ENCODE assay signal across 23 mouse cellular contexts in genomic region chr9:118416475-118416874, GRCm38 (mm10).
DNase-seq lines count a peak whose midpoint lies in the region; ATAC-seq and TF ChIP-seq lines count a peak whose summit lies in the region.
"Had no signal": no experiment of that assay in that cellular context is flagged by ENCODE, and none has a peak within 500 bp of the region (broad histone marks: within the 10 kb centered on the region; RNA-seq: fewer than 3 reads in every experiment).

No protein-coding gene starts in this region.

- TF ChIP-seq CTCF in forebrain, postnatal 0 days (IDR thresholded peaks at IDR 0.05; ENCODE audit: low read depth), result no peak

- H3K9me3 ChIP-seq in heart, embryonic 10.5 days, result no peaks in the 10 kb centered on the region
- H3K9me3 ChIP-seq in forebrain, postnatal 0 days (ENCODE audit: low read length), result no peaks in the 10 kb centered on the region
- H3K9me3 ChIP-seq: embryonic facial prominence, embryonic 10.5 days; embryonic facial prominence, embryonic 12.5 days; forebrain, embryonic 10.5 days; forebrain, embryonic 12.5 days had no signal

- no peak overlapping the region for H3K27ac ChIP-seq in heart, embryonic 10.5 days
- H3K27ac ChIP-seq in forebrain, postnatal 0 days (ENCODE audit: low read depth, low read length), result no peak overlapping the region
- H3K27ac ChIP-seq: embryonic facial prominence, embryonic 10.5 days; embryonic facial prominence, embryonic 12.5 days; forebrain, embryonic 10.5 days; forebrain, embryonic 12.5 days had no signal

- no peak overlapping the region for H3K9ac ChIP-seq in forebrain, postnatal 0 days
- H3K9ac ChIP-seq: embryonic facial prominence, embryonic 12.5 days; forebrain, embryonic 12.5 days had no signal

- H3K36me3 ChIP-seq in heart, embryonic 10.5 days, result no peaks in the 10 kb centered on the region
- H3K36me3 ChIP-seq in forebrain, postnatal 0 days (ENCODE audit: insufficient read depth), result no peaks in the 10 kb centered on the region
- H3K36me3 ChIP-seq: embryonic facial prominence, embryonic 10.5 days; embryonic facial prominence, embryonic 12.5 days; forebrain, embryonic 10.5 days; forebrain, embryonic 12.5 days had no signal

- H3K4me1 ChIP-seq in heart, embryonic 10.5 days, result peaks cover 11% of the 10 kb centered on the region; the same call in 1 of the 2 replicates
- no peaks in the 10 kb centered on the region for H3K4me1 ChIP-seq in forebrain, postnatal 0 days (ENCODE audit: insufficient read depth)
- H3K4me1 ChIP-seq: embryonic facial prominence, embryonic 10.5 days; embryonic facial prominence, embryonic 12.5 days; forebrain, embryonic 10.5 days; forebrain, embryonic 12.5 days had no signal

- no peak overlapping the region for H3K4me2 ChIP-seq in forebrain, postnatal 0 days (ENCODE audit: low read depth)
- H3K4me2 ChIP-seq: embryonic facial prominence, embryonic 12.5 days; forebrain, embryonic 12.5 days had no signal

- H3K4me3 ChIP-seq in heart, embryonic 10.5 days, result no peak overlapping the region
- no peak overlapping the region for H3K4me3 ChIP-seq in forebrain, postnatal 0 days (ENCODE audit: low read depth, low read length)
- H3K4me3 ChIP-seq: embryonic facial prominence, embryonic 10.5 days; embryonic facial prominence, embryonic 12.5 days; erythroblast, embryonic 14.5 days; forebrain, embryonic 10.5 days; forebrain, embryonic 12.5 days had no signal

- ATAC-seq in granulocyte monocyte progenitor cell, adult 5-6 weeks (replicated peaks; ENCODE audit: poor library complexity, severe bottlenecking), result peak; percentile 37; the same call in 1 of the 2 replicates
- ATAC-seq in megakaryocyte progenitor cell, adult 5-6 weeks (replicated peaks; ENCODE audit: poor library complexity), result peak; percentile 34; the same call in 1 of the 2 replicates
- no peak for ATAC-seq in erythroblast, adult 5-6 weeks (replicated peaks; ENCODE audit: low FRiP score, poor library complexity, severe bottlenecking)
- no peak for ATAC-seq in forebrain, postnatal 0 days
- ATAC-seq: activated CD4-positive, CD25-positive, alpha-beta regulatory T cell, adult 4 months; forebrain, embryonic 14.5 days; forebrain, embryonic 16.5 days had no signal

- DNase-seq in naive thymus-derived CD4-positive, alpha-beta T cell, adult 2 months (ENCODE audit: low read depth), result peak; percentile 35
- no peak for DNase-seq in heart, embryonic 10.5 days (ENCODE audit: low spot score)
- no peak for DNase-seq in forebrain, postnatal 0 days
- DNase-seq in layer of hippocampus, postnatal 25 days (ENCODE audit: extremely low spot score in 1 of 2, low spot score in 1 of 2), result no peak
- DNase-seq: adrenal gland, adult 8-10 months; adrenal gland, postnatal 14 days; adrenal gland, postnatal 36 days; cerebellum, adult 11-12 months; cerebellum, adult 2 months; cerebellum, adult 9-10 months; cerebellum, postnatal 10 days; cerebellum, postnatal 25 days had no signal

- WGBS in heart, embryonic 10.5 days, result 76% methylated on average over 6 of the region's 6 CpGs
- 84% methylated on average over 6 of the region's 6 CpGs for WGBS in forebrain, postnatal 0 days

- no peaks in the 10 kb centered on the region for H3K27me3 ChIP-seq in heart, embryonic 10.5 days (ENCODE audit: insufficient read depth, poor library complexity, severe bottlenecking)
- H3K27me3 ChIP-seq in forebrain, postnatal 0 days (ENCODE audit: insufficient read depth, low read length), result no peaks in the 10 kb centered on the region
- H3K27me3 ChIP-seq: embryonic facial prominence, embryonic 12.5 days; forebrain, embryonic 12.5 days had no signal

Comparison
In these comparisons a context has a peak if more than half of its experiments do, and no peak if none do; other contexts are left out.
1. ATAC-seq: peak in granulocyte monocyte progenitor cell, adult 5-6 weeks (single experiment) and megakaryocyte progenitor cell, adult 5-6 weeks (single experiment); none in erythroblast, adult 5-6 weeks (single experiment) and forebrain, postnatal 0 days (single experiment).